Mouse (Mus musculus) adrenal gland, postnatal 36 days (tissue): Measurements from ENCODE around the gene Olfr199. TPM values are rescaled to one million over a fixed set of nuclear protein-coding genes. Genes with fewer than 3 reads are reported as not detected.
"Not testable (repeated sequence)": the region's sequence is repeated elsewhere in the genome, so short reads cannot be mapped to it uniquely, and the experiment has no call there.

ENCODE experiments used
- DNase-seq, 2 experiments: peaks; one replicate each; pipeline ENCODE4 v3.0.0; 2021; ENCODE audit warnings: mixed read lengths in 1 of 2
- long read RNA-seq, 2 experiments: library from polyadenylated mRNA; stranded (forward); transcript quantifications; one replicate each; pipeline ENCODE4 v2.0.0; 2021; ENCODE audit warnings: borderline sequencing depth in 2 of 2
- total RNA-seq, 2 experiments: library from RNA; stranded (reverse); gene quantifications; 2 replicates each; pipeline ENCODE4 v1.2.3; 2021

Gene Olfr199
- total RNA-seq: not detected
- long read RNA-seq, experiment 1: 0 reads
- long read RNA-seq, experiment 2: 0 reads

GRCm38 (mm10) chr16:59219667-59220066 is at the start of gene Olfr199:
TSS of gene Olfr199 (minus strand) at chr16:59219767.
- not testable (repeated sequence) for DNase-seq

DNA sequence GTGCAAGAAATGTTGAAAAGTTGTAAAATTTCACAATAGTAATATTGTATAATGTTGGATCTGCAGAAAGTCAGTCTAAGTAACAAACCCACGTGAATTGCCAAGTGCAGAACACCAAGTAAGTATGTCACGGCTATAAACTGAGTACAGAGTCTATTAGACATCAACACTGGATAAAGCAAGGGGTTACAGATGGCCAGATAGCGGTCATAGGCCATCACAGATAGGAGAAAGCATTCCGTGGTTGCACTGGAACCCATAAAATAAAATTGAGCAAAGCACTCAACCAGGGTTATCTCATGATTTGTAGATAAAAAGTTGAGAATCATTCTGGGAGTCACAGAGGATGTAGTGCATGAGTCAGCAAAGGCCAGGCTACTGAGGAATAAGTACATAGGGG is 49.5 kb upstream of the Olfr199 start:
- not testable (repeated sequence) for DNase-seq

GRCm38 (mm10) chr16:59249684-59250083 is 30.1 kb upstream of the Olfr199 start:
- no peak for DNase-seq

- not testable (repeated sequence) for DNase-seq
Observed at GRCm38 (mm10) chr16:59217861-59218260, 1.7 kb downstream of the Olfr199 start.

DNA sequence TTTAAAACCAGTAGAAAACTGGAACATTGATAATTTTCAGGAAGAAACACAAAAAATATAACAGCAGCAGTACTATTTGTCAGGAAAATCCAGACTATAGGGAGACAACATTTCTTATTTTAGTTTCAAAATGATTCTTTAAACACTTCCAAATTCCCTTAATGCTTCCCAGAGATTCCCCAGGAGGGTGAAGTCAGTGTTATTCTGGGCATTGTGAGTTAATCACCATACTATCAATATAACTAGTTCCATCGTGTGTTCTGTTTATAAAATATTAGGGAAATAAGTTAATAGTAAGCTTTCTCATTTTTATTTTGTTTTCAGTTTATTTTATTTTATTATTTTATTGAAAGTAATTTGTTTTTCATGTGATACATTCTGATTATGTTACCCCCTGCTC is 16.1 kb downstream of the Olfr199 start, which contains the start of gene Olfr198:
TSS of gene Olfr198 (minus strand) at position 101 of the 400 bp plus-strand sequence.
- DNase-seq: not testable (repeated sequence)

DNA sequence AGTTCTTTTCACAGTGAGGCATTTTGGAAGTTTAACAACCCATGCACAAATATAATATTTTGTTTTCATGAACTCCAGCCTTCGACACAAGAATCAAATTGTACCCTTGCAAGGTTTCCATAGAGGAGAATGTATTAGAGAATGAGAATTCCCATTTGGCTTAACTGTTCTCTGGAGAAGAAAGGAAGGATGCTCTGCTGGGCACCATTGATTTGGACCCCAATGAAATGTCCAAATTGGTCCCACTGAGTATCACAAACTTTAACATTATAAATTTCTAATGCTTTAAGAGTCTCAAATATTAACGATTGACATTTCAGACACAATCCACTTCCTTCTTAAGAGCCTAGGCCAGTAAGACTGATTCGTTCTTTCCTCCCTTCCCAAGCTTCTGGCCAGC is 49.2 kb downstream of the Olfr199 start, which contains the start of gene Olfr196:
TSS of gene Olfr196 (minus strand) at position 101 of the 400 bp plus-strand sequence.
- DNase-seq: no peak

Other genes starting within 250 kb of the Olfr199 start
- gene Olfr183, start 224.4 kb downstream of the Olfr199 start, total RNA-seq: not detected
- not detected for gene Olfr186, start 189.5 kb downstream of the Olfr199 start, total RNA-seq
- gene Olfr187, start 180.0 kb downstream of the Olfr199 start, total RNA-seq: not detected
- gene Olfr190, start 141.8 kb downstream of the Olfr199 start, total RNA-seq: not detected
- gene Olfr191, start 129.9 kb downstream of the Olfr199 start, total RNA-seq: not detected
- not detected for gene Olfr193, start 107.9 kb downstream of the Olfr199 start, total RNA-seq
- gene Olfr194, start 98.7 kb downstream of the Olfr199 start, total RNA-seq: not detected
- not detected for gene Olfr195, start 72.7 kb downstream of the Olfr199 start, total RNA-seq
- not detected for gene Olfr196, start 49.3 kb downstream of the Olfr199 start, total RNA-seq
- not detected for gene Olfr198, start 16.2 kb downstream of the Olfr199 start, total RNA-seq
- gene Olfr201, start 52.9 kb upstream of the Olfr199 start, total RNA-seq: not detected
- gene Olfr202, start 67.0 kb upstream of the Olfr199 start, total RNA-seq: not detected
- not detected for gene Olfr203, start 79.1 kb upstream of the Olfr199 start, total RNA-seq
- not detected for gene Olfr204, start 98.5 kb upstream of the Olfr199 start, total RNA-seq
- gene Olfr205, start 111.4 kb upstream of the Olfr199 start, total RNA-seq: not detected
- not detected for gene Olfr206, start 129.5 kb upstream of the Olfr199 start, total RNA-seq
- gene Olfr209, start 144.2 kb upstream of the Olfr199 start, total RNA-seq: not detected
- not detected for gene Gabrr3, start 187.6 kb upstream of the Olfr199 start, total RNA-seq